Mouse (Mus musculus) bone marrow, adult 2 months (tissue): Measurements from ENCODE around the gene Cbln3.

Source experiments
- CTCF ChIP-seq: fragments of 200-500 bp; IDR thresholded peaks from 2 replicates; pipeline ENCODE4 v1.5.1; 2011; ENCODE audit warnings: low read length, control low read depth; ENCODE audit not compliant: control insufficient read depth, insufficient read depth
- POLR2A ChIP-seq: fragments of 200-500 bp; IDR thresholded peaks from 2 replicates; pipeline ENCODE4 v1.6.1; 2011; ENCODE audit warnings: low read depth, mild to moderate bottlenecking, control low read depth, low read length, borderline replicate concordance; ENCODE audit not compliant: control insufficient read depth

DNA sequence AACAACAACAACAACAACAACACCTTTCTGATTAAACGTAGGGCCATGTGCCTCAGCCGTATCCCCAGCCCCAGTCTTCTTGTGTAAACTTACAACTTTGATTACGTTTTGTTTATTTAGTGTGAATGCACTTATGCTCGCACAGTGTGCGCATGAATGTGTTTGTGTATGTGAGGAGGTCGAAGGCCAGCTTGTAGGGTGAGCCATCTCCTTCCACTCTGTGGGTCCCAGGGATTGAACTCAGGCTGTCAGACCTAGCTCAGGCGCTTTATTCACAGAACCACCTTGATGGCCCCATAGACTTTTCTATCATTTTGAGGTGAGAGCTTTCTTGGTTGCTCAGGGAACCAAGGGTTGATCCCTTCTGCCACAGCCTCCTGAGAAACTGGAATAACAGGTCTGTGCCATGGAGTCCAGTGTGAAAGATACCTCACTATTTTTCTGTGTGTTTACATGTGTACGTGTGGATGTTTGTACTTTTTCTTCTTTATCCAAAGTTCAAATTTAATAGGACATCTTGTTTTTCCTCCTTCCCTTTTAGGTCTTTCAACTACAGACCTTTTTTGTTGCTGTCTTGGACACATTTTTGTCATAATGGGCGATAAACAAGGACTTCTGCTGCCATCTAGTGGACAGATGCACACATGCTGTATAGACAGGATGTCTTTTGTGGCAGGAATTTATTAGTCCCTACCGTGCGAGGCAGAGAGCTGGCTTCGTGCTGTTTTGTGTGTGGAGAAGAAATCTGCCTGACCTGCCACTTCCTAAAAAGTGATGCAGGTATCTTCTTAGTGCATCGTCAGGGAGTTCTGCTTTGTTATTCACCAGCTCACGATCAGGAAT is 34.3 kb upstream of the Cbln3 start:
- TF ChIP-seq POLR2A (no peak), CTCF (peak; percentile 57)
